21 mouse cellular contexts compared by ENCODE assay signal in the genomic region with DNA sequence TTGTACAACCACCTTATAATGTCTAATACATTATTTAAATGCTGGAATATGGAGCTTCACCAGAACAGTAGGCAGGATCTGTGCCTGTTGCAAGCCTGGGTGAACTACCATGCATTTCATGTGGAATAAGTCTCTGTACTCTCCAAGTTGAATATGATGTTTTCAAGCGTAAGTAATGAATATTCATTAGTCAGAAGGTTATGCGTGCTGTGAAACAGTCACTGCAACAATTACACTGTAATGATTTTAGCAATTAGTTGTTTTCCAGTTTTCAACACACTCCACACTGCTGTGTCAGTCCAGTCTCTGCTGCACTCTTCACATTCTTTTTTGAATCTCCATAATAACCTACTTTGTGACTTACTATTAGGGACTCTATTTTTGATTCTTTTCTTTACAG.
"Had no signal": no experiment of that assay in that cellular context is flagged by ENCODE, and none has a peak within 500 bp of the region (broad histone marks: within the 10 kb centered on the region; RNA-seq: fewer than 3 reads in every experiment).

No protein-coding gene starts in this region.

- DNase-seq: kidney, adult 18-20 months; kidney, adult 9 months; kidney, postnatal 14 days; kidney, postnatal 4 days; liver; lung, adult 18-20 months; lung, postnatal 10 days; lung, postnatal 36 days; midbrain, embryonic 14.5 days; right cerebral cortex, adult 18-20 months; right cerebral cortex, postnatal 14 days; right cerebral cortex, postnatal 4 days; thymus, adult 18-20 months; thymus, postnatal 36 days had no signal

- H3K4me2 ChIP-seq: limb, embryonic 13.5 days; liver, embryonic 12.5 days; liver, embryonic 15.5 days; lung, embryonic 15.5 days; midbrain, embryonic 11.5 days; neural tube, embryonic 13.5 days had no signal

- H3K4me1 ChIP-seq: limb, embryonic 10.5 days; limb, embryonic 13.5 days; liver, embryonic 12.5 days; liver, embryonic 15.5 days; lung, embryonic 15.5 days; neural tube, embryonic 13.5 days had no signal

- H3K4me3 ChIP-seq: limb, embryonic 10.5 days; limb, embryonic 13.5 days; liver, embryonic 12.5 days; liver, embryonic 15.5 days; lung, embryonic 15.5 days; neural tube, embryonic 13.5 days had no signal

- H3K27ac ChIP-seq: limb, embryonic 10.5 days; limb, embryonic 13.5 days; liver, embryonic 12.5 days; liver, embryonic 15.5 days; lung, embryonic 15.5 days; neural tube, embryonic 13.5 days had no signal

- H3K9me3 ChIP-seq: limb, embryonic 10.5 days; limb, embryonic 13.5 days; liver, embryonic 12.5 days; liver, embryonic 15.5 days; lung, embryonic 15.5 days; neural tube, embryonic 13.5 days had no signal

- H3K27me3 ChIP-seq: limb, embryonic 13.5 days; liver, embryonic 12.5 days; liver, embryonic 15.5 days; lung, embryonic 15.5 days; neural tube, embryonic 13.5 days had no signal

- ATAC-seq: liver, embryonic 12.5 days had no signal

- H3K9ac ChIP-seq: limb, embryonic 13.5 days; liver, embryonic 12.5 days; liver, embryonic 15.5 days; lung, embryonic 15.5 days; neural tube, embryonic 13.5 days had no signal

- H3K36me3 ChIP-seq: limb, embryonic 10.5 days; limb, embryonic 13.5 days; liver, embryonic 12.5 days; liver, embryonic 15.5 days; lung, embryonic 15.5 days; neural tube, embryonic 13.5 days had no signal
